Mouse (Mus musculus): ENCODE measurements around the gene Thap3. TPM values are rescaled to one million over a fixed set of nuclear protein-coding genes. Genes with fewer than 3 reads are reported as not detected.

Thap3 gene
- polyA plus RNA-seq, 1 experiment from 2014 or later, result 5.9 TPM

DNA sequence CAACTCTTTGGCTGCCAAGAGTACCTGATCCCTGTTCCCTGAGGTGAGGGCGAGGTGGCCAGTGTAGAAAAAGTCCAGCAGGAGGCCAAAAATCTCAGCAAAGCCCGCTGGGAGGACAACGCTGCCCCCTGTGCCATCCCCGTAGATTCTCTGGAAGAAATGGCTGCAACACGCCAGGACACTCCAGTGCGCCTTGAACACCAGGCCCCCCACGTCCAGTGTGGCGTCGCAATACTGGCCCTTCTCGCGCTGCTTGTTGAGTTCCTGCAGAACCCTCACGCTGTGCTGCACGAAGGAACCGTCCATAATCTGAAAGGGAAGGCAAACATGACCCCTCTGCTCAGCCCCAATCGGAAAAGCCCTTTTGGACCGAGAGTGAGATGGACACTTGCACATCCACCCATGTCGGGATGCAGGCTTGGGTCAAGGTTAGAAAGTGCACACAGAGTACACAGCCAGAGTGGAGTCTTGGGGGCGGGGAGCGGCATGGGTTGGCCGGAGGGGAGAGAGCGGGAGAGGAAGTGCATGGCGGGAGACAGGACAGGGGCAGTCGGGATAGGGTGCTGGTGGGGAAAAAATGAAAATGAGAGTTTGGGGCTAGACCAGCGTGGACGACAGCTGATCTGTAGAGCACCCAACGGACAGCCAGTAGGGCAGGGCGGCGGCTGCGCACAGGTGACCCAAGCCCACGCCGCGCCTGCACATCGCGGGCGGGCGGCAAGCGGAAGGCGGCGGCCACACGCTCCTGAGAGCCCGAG lies 38.1 kb upstream of the Thap3 start:
- peak; percentile 67 for ATAC-seq (ENCODE audit: low read depth)
- H3K4me1 ChIP-seq (ENCODE audit: control insufficient read depth, low read depth, low read length), result peaks cover 27% of the 10 kb centered on the region
- 3% methylated on average over 37 of the region's 41 CpGs for WGBS (ENCODE audit: insufficient replicate concordance)
- H3K4me2 ChIP-seq (ENCODE audit: low read depth, low read length), result peak overlapping the region; percentile 96
- H3K27me3 ChIP-seq (ENCODE audit: control insufficient read depth, insufficient read depth, low read depth, low read length), result no peaks in the 10 kb centered on the region
- peaks cover 4% of the 10 kb centered on the region; the same call in 1 of the 2 replicates for H3K36me3 ChIP-seq (ENCODE audit: control insufficient read depth, insufficient read depth)
- H3K4me3 ChIP-seq (ENCODE audit: low read depth, low read length), result peak overlapping the region; percentile 85
- no peaks in the 10 kb centered on the region for H3K9me3 ChIP-seq (replicated peaks; ENCODE audit: control insufficient read depth, low read length)
- H3K27ac ChIP-seq (ENCODE audit: low read length), result peak overlapping the region; percentile 84
- peak overlapping the region; percentile 81 for H3K9ac ChIP-seq (ENCODE audit: low read depth, low read length)

DNA sequence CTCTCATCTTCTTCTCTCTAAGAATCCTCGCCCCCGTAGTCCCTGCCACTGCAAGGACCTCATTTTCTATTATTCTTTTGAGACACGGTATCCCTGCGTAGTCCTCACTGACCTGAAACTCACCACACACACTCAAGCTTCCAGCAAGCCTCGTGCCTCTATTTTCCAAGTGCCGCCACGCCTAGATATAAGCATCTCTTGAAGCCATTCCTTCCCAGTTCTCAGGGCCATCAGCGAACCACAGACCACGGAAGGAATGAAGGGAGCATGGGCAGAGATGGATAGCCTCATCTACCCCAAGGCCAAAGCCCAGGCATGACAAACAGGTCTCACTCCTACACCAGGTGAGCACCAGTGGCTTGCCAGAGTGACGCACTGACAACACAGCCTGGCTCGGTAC lies 35.7 kb upstream of the Thap3 start:
- H3K9ac ChIP-seq (ENCODE audit: low read depth, low read length), result no peak overlapping the region
- peaks cover 27% of the 10 kb centered on the region for H3K4me1 ChIP-seq (ENCODE audit: control insufficient read depth, low read depth, low read length)
- no peak overlapping the region for H3K4me2 ChIP-seq (ENCODE audit: low read depth, low read length)

GRCm38 (mm10) chr4:152022506-152022905 lies 33.7 kb upstream of the Thap3 start:
- no peak for ATAC-seq (ENCODE audit: low read depth)
- no peak overlapping the region for H3K4me3 ChIP-seq (ENCODE audit: low read depth, low read length)
- peaks cover 21% of the 10 kb centered on the region for H3K4me1 ChIP-seq (ENCODE audit: control insufficient read depth, low read depth, low read length)
- WGBS (ENCODE audit: insufficient replicate concordance), result 80% methylated on average over 8 of the region's 8 CpGs
- H3K36me3 ChIP-seq (ENCODE audit: control insufficient read depth, insufficient read depth), result peaks cover 26% of the 10 kb centered on the region
- no peak overlapping the region; the same call in 1 of the 2 replicates for H3K9ac ChIP-seq (ENCODE audit: low read depth, low read length)
- H3K4me2 ChIP-seq (ENCODE audit: low read depth, low read length), result no peak overlapping the region
- no peaks in the 10 kb centered on the region for H3K27me3 ChIP-seq (ENCODE audit: control insufficient read depth, insufficient read depth, low read depth, low read length)
- H3K9me3 ChIP-seq (replicated peaks; ENCODE audit: control insufficient read depth, low read length), result no peaks in the 10 kb centered on the region
- H3K27ac ChIP-seq (ENCODE audit: low read length), result no peak overlapping the region

More for the DNA sequence above, 35.7 kb upstream of the Thap3 start:
- no peak overlapping the region for H3K27ac ChIP-seq (ENCODE audit: low read length)
- H3K9me3 ChIP-seq (replicated peaks; ENCODE audit: control insufficient read depth, low read length), result no peaks in the 10 kb centered on the region
- ATAC-seq (ENCODE audit: low read depth), result no peak
- H3K36me3 ChIP-seq (ENCODE audit: control insufficient read depth, insufficient read depth), result peaks cover 22% of the 10 kb centered on the region
- H3K27me3 ChIP-seq (ENCODE audit: control insufficient read depth, insufficient read depth, low read depth, low read length), result no peaks in the 10 kb centered on the region
- WGBS (ENCODE audit: insufficient replicate concordance), result 76% methylated on average over 11 of the region's 11 CpGs
- no peak overlapping the region for H3K4me3 ChIP-seq (ENCODE audit: low read depth, low read length)

GRCm38 (mm10) chr4:152021568-152022097 lies 32.8 kb upstream of the Thap3 start:
- 67% methylated on average over 12 of the region's 12 CpGs for WGBS (ENCODE audit: insufficient replicate concordance)
- Histone ChIP-seq H3K9ac (ENCODE audit: low read depth, low read length) (no peak overlapping the region), H3K27ac (ENCODE audit: low read length) (no peak overlapping the region), H3K4me2 (ENCODE audit: low read depth, low read length) (no peak overlapping the region), H3K27me3 (ENCODE audit: control insufficient read depth, insufficient read depth, low read depth, low read length) (no peaks in the 10 kb centered on the region), H3K4me3 (ENCODE audit: low read depth, low read length) (no peak overlapping the region), H3K36me3 (ENCODE audit: control insufficient read depth, insufficient read depth) (peaks cover 26% of the 10 kb centered on the region), H3K9me3 (replicated peaks; ENCODE audit: control insufficient read depth, low read length) (no peaks in the 10 kb centered on the region), H3K4me1 (ENCODE audit: control insufficient read depth, low read depth, low read length) (peaks cover 16% of the 10 kb centered on the region)
- no peak for ATAC-seq (ENCODE audit: low read depth)

- peaks cover 31% of the 10 kb centered on the region for H3K36me3 ChIP-seq (ENCODE audit: control insufficient read depth, insufficient read depth)
Measured at GRCm38 (mm10) chr4:152020024-152020423, 31.2 kb upstream of the Thap3 start.

GRCm38 (mm10) chr4:152019073-152019472 lies 30.3 kb upstream of the Thap3 start:
- H3K9ac ChIP-seq (ENCODE audit: low read depth, low read length), result no peak overlapping the region
- peaks cover 2% of the 10 kb centered on the region for H3K4me1 ChIP-seq (ENCODE audit: control insufficient read depth, low read depth, low read length)
- H3K9me3 ChIP-seq (replicated peaks; ENCODE audit: control insufficient read depth, low read length), result no peaks in the 10 kb centered on the region
- H3K36me3 ChIP-seq (ENCODE audit: control insufficient read depth, insufficient read depth), result peaks cover 34% of the 10 kb centered on the region
- H3K4me3 ChIP-seq (ENCODE audit: low read depth, low read length), result no peak overlapping the region
- WGBS (ENCODE audit: insufficient replicate concordance), result 86% methylated on average over 6 of the region's 6 CpGs
- no peaks in the 10 kb centered on the region for H3K27me3 ChIP-seq (ENCODE audit: control insufficient read depth, insufficient read depth, low read depth, low read length)
- no peak for ATAC-seq (ENCODE audit: low read depth)
- H3K4me2 ChIP-seq (ENCODE audit: low read depth, low read length), result no peak overlapping the region
- H3K27ac ChIP-seq (ENCODE audit: low read length), result no peak overlapping the region

More at GRCm38 (mm10) chr4:152020024-152020423, 31.2 kb upstream of the Thap3 start:
- WGBS (ENCODE audit: insufficient replicate concordance), result 85% methylated on average over 21 of the region's 21 CpGs
- H3K4me2 ChIP-seq (ENCODE audit: low read depth, low read length), result no peak overlapping the region
- H3K9ac ChIP-seq (ENCODE audit: low read depth, low read length), result no peak overlapping the region
- H3K27me3 ChIP-seq (ENCODE audit: control insufficient read depth, insufficient read depth, low read depth, low read length), result no peaks in the 10 kb centered on the region
- no peaks in the 10 kb centered on the region for H3K9me3 ChIP-seq (replicated peaks; ENCODE audit: control insufficient read depth, low read length)
- H3K27ac ChIP-seq (ENCODE audit: low read length), result no peak overlapping the region
- no peak for ATAC-seq (ENCODE audit: low read depth)
- H3K4me1 ChIP-seq (ENCODE audit: control insufficient read depth, low read depth, low read length), result peaks cover 6% of the 10 kb centered on the region
- H3K4me3 ChIP-seq (ENCODE audit: low read depth, low read length), result no peak overlapping the region

DNA sequence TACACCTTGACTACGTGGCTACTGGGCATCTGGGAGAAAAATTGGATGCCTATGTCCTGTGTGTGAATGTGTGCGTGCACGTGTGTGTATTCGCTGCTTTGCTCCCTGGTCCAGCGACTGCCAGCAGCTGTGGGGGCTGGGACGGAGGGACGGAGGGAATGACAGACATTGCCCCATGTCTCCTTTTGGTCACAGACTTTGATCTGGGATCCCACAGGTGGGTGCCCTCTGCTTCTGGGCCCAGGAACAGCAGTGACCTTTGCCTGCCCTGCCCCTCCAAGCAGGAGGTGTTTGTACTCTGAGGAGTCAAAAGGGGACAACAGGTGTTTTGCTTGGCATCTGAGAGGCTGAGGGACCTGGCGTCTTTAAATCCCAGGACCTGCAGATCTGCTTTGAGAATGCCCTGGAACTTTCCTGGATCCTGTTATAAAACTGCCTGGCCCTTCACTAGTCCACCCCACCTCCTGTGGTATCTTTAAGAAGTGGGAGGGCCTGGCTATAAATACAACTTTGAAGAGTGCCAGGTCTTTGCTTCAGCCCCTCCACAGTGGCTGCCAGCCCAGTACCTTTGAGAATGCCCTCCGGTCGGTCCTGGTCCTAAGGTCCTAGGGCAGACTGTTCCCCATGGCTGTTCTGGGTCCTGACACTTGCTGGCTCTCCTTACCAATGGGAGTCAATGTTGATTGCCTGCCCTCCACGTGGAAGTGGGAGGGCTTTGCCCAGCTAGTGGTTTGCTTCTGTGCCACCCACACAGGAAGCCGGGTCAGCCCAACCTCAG lies 24.4 kb upstream of the Thap3 start:
- no peak overlapping the region for H3K9ac ChIP-seq (ENCODE audit: low read depth, low read length)
- no peak overlapping the region for H3K4me3 ChIP-seq (ENCODE audit: low read depth, low read length)
- no peak overlapping the region for H3K27ac ChIP-seq (ENCODE audit: low read length)
- peaks cover 4% of the 10 kb centered on the region for H3K27me3 ChIP-seq (ENCODE audit: control insufficient read depth, insufficient read depth, low read depth, low read length)
- ATAC-seq (ENCODE audit: low read depth), result no peak
- peaks cover 13% of the 10 kb centered on the region for H3K36me3 ChIP-seq (ENCODE audit: control insufficient read depth, insufficient read depth)
- WGBS (ENCODE audit: insufficient replicate concordance), result 70% methylated on average over 12 of the region's 12 CpGs
- no peaks in the 10 kb centered on the region for H3K9me3 ChIP-seq (replicated peaks; ENCODE audit: control insufficient read depth, low read length)
- no peak overlapping the region for H3K4me2 ChIP-seq (ENCODE audit: low read depth, low read length)
- H3K4me1 ChIP-seq (ENCODE audit: control insufficient read depth, low read depth, low read length), result peaks cover 31% of the 10 kb centered on the region

DNA sequence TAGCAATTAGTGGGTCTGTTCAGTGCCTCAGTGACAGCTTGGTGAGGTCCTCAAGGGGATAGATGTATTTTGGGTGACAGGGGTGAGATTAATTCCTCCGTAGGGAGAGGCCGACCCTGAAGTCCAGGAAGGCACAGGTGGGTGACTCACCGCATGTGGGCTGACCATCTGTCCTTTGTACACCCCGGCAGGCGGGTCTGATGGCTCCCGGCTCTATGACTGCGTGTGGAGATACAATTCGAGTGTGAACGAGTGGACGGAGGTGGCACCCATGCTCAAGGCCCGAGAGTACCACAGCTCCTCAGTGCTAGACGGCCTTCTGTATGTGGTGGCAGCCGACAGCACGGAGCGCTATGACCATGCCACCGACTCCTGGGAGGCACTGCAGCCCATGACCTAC lies 23.3 kb upstream of the Thap3 start:
- Histone ChIP-seq H3K36me3 (ENCODE audit: control insufficient read depth, insufficient read depth) (peaks cover 13% of the 10 kb centered on the region), H3K9ac (ENCODE audit: low read depth, low read length) (no peak overlapping the region), H3K4me2 (ENCODE audit: low read depth, low read length) (0 out of 2 replicates have a peak overlapping the region, but pooled peaks have one; percentile 100), H3K4me3 (ENCODE audit: low read depth, low read length) (no peak overlapping the region), H3K27ac (ENCODE audit: low read length) (no peak overlapping the region), H3K27me3 (ENCODE audit: control insufficient read depth, insufficient read depth, low read depth, low read length) (peaks cover 15% of the 10 kb centered on the region), H3K9me3 (replicated peaks; ENCODE audit: control insufficient read depth, low read length) (no peaks in the 10 kb centered on the region), H3K4me1 (ENCODE audit: control insufficient read depth, low read depth, low read length) (peaks cover 39% of the 10 kb centered on the region)
- 92% methylated on average over 16 of the region's 16 CpGs for WGBS (ENCODE audit: insufficient replicate concordance)
- no peak for ATAC-seq (ENCODE audit: low read depth)
